Mouse (Mus musculus): Measurements from ENCODE around the gene Ralgps1.

Ralgps1 gene

GRCm38 (mm10) chr2:33205939-33206525, 165.3 kb downstream of the Ralgps1 start:
- DNase-seq: no peak

DNA sequence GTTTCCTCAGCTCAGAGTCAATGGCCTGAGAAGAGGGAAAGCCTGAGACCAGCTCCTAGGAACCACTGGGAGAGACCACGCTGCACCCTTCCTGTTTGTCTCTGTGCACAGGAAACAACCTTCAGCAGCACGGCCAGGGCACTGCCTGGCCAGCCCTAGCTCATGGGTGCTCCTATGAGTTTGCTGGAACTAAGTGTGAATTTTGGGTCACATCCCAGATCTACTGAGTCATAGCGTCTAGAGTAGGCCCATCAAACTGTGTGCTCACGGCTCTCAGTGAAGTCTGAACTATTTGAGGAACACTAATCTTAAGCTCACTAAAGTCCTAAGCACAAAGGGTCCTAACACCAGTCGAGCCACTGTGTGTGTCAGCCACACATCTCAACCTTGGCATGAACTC, 166.3 kb downstream of the Ralgps1 start:
- no peak for DNase-seq

DNA sequence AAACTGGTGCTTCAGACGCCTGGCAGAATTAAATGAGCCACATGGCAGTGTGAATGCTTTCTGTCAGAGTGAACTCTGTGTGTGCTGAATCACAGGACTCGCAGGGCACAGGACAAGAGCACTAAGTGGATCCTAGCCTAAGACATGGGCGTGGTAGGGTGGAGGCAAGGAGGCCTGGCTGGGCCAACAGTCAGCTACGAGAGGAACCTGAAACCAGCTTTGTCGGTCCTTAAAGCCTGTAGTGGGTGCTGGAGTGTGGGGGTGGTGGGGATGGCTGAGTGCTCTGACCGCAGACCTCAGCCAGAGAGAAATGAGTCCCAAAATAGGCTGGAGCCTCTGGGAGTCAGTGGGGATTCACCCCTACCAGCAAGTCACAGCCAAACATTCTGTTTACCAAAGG, 168.0 kb downstream of the Ralgps1 start:
- DNase-seq: no peak

DNA sequence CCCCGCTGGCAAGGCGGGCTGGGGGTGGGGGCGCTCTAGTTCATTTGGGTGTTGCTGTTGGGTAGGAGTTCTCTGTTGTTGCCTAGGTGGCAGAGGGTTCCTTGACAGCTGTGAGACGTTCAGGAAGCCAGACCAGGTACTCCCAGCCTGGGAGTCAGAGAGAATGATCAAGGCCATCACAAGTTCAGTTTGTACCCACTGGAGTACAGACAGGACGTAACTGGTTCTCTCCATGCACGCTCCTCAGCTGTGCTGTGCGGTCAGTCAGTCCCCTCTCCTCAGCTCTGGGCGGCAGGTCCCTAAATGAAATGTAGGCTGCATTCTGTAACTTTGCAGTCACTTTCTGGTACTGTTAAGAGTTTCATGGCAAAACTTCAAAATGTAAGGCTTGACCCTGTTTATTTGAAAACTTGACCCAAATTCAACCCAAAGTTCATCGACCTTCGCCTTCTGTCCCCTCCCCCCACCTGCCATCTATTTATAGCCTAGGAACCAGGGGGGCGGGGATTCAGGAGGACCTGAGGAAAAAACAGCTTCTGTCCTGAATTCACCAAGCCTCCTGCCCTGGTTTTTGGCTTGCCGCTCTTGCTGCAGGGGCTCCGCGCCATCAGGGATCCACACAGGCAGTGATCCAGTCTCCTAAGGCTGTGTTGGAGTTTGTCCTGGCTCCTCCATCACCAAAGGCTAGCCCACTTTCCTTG, 170.8 kb downstream of the Ralgps1 start:
- no peak for DNase-seq

DNA sequence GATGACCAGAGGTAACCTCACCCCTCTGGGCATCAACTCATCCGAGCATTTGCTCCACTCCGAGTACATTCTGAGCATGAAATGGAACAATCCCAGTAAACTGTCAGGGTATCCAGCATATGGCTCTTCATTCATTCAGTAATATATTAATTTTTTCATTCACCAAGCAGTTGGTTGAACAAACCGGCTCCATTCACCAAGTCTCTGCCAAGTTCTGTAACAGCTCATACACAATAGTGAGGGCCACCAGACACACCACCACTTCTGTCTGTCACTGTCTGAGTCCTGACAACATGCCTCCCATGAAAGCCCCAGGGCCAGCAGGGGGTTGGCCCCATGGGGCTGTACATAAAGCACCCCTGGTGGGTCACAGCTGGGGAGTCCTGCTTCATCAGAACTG, 181.3 kb downstream of the Ralgps1 start:
- DNase-seq: no peak

DNA sequence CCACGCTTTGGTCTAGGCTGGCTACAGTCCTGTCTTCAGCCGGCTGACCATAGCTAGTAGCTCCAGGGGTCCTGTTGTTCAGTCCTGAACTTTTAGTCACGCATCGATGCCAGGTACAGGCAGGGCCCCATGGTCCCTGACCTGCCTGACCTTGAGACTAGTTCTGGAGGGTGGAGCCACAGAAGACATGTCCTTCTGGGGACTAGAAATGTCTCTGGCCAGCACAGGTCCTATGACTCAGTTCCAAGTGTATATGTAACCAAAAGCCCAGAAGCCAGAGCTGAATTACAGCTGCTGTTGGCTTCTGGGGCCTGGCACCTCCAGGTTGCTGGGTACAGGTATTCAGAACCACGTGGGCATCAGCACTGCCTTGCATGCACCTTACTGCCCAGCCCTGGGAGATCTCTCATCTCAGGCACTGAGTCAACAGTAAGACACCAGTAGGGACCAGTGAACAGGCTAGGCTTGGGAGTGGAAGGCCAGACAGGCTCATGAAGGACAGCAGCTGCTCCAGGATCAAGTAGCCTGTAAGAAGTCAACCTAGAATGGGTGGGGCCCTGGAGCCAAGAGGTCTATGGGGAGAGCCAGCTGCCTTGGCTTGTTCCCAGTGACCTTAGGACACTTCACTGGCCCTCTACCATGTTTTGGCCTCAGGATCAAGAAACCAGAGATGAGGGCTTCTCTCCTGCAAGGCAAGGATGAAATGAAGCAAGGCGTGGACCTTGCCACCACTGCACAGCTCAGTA, 182.2 kb downstream of the Ralgps1 start:
- no peak for DNase-seq

- DNase-seq: no peak
These were observed 183.4 kb downstream of the Ralgps1 start for GRCm38 (mm10) chr2:33187874-33188273.

DNA sequence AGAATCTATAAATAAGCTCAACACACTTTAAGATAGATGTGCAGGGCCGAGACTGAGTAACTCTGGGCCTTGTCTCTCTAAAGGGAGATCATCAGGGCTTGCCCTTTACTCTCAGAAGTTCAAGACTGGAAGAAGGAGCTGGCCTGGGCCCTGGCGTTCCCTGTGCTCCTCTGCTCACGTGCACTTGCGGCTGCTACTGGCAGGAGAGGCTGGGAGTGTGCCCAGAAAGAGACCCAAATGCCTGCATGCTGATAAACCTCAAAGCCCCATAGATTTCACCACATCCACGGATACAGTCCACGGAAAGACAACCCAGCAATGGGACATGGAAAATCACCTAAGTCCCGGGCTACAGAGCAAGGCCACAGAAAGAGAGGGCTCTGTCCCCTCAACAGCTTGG, 184.8 kb downstream of the Ralgps1 start:
- DNase-seq: no peak

GRCm38 (mm10) chr2:33185258-33185657, 186.0 kb downstream of the Ralgps1 start:
- no peak for DNase-seq

- DNase-seq: peak; percentile 52
These were observed 186.6 kb downstream of the Ralgps1 start for GRCm38 (mm10) chr2:33184641-33185040.

DNA sequence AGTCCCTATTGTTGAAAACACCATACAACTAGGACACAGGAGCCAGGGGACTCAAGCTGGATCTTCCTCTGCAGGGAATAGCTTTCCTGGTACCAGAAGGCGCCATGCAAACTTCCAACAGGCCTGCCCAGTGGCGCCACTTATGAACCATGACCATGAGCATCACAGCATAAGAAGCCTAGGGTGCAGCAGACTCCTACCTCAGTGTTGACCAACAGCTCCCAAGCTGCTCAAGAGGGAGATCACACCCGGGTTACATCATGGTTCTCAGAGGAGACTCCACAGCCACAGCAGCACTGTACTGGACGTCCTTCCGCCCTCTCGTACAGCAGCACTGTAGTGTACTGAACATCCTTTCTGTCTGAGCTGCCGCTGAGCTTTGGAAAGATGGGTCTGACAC, 188.0 kb downstream of the Ralgps1 start:
- no peak for DNase-seq

GRCm38 (mm10) chr2:33179930-33180630, 191.2 kb downstream of the Ralgps1 start:
- DNase-seq: no peak

DNA sequence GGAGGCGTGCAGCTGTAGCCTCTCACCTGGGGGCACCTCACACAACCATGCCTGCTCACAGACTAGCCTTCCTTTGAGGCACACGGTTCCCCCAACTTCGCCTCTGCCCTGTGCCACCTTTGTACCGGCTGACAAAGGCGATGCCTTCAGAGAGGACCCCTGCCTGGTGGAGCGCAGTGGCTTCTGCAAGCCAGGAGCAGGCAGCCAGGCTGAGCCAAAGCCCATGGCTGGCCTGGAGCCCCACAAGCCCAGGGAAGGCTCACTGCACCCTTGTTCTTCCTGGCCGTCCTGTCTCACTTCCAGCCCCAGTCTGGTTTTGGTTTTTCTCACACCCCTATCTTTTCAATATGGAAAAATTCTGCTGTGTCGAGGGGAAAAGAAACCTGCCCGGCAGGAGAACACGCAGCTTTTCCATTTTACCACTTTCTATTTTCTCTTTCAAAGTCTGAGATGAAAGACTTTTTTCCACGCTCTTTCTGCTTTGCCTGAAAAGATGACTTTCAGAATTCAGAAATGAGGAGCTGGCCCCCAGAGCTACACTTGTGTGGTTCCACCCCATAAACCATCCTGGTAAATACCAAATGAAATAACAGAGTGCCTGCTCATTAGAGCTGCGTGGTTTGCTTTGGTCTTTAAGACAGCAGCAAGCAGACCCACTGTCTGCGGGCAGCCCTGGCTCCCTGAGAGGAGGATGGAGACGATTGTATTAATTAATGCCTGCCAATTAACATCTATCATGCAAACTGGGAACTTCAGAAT, 191.9 kb downstream of the Ralgps1 start:
- DNase-seq: no peak

DNA sequence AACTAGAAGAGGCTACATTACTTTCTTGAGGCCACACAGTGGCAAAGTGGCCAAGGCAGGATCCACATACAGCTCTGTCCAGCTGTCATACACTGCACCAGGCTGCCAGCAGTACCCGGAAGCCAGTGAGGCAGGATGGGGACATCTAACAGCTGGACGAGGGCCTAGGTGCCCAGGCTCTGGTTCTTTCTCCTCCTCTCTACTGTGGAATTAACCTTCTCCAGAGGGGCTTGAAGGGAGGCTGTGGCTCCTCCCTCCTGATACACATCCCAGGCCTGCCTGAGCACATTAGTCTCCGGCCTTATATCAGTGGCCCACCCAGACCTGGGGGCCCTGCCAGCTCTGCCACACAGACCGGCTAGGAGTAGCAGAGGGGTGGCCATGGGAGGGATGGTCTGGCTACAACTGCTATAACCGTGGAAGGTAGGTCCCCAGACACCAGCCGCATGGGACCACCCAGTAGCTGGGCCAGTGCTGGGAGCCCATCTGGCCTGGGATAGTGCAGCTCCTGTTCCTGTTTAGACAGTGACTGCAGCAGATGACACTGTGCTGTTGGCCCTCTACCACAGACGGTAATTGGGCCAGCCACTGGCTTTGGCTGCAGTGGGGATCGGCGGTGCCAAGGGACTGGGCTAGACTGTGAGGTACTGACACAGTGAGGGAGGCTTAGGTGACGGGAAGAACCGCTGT, 192.9 kb downstream of the Ralgps1 start:
- DNase-seq: peak; percentile 82

DNA sequence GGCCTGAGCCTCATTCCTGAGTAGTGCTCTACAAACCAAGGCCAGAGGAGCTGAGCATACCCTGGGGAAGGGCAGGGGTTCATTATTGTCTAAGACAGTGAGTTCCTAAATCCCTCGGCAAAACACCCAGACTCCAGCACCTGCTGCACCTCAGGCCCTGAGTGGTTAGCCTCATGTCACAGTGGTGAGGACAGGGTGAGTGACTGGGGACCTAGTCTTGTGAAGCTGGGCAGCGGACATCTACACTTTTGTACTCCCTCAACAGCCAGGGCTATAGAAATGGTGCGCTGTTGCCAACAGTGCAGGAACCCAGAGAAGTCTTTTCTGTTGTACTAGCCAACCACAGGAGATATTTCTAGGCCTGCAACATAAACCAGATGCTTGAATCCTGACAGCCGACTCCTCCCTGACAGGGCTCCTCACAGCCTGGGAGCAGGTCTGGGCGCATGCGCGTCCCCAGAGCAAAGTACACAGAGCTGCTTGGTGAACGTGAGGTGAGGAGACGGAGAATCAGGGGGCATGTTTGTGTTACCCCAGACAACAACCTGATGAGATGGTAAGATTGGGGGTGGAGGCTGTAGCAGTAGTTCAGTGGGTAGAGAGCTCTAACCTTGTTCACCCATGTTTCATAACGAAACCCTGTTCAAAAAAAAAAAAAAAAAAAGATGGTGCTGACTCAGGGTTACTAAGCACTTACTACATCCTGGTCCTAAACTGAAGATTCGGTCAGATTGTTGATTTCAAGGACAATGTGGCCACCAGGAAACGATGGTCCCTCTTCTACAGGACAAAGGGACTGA, 193.6 kb downstream of the Ralgps1 start:
- no peak for DNase-seq

DNA sequence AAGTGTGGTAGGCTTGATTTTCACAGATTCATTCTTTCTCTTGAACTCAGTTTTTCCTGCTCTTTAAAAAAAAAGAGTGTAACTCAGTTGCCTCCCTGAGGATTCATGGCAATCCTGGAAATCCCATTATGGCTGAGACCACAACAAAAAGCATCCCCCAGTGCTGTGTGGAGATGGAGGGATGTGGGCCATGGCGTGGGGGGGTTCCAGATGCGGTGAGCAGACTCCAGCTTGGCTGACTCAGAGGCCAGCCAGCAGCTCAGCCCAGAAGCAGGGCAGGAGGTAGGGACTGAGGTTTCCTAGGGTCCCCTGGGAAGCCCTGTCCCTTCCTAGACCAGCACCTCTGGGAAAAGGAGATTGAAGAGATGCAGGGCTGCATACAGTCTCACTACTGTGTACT, 194.4 kb downstream of the Ralgps1 start:
- DNase-seq: no peak

DNA sequence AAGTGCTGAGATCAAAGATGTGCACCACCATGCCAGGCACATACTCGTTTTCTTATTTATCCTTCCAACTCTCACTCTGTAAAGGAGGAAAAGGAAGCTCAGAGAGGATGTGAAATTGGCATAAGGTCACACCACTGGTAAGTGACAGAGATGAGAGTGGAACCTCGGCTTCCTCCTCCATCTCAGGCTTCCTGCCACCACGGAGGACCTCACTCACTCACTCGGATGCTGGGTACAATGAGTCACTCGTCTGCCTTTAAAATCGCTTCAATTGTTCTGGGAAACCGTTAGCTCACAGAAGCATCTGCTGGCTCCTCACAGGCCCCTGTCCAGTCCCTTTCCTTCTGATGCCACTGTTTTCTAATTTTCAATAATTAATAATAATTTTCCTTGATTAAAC, 194.8 kb downstream of the Ralgps1 start:
- DNase-seq: no peak

- no peak for DNase-seq
These were observed 197.6 kb downstream of the Ralgps1 start for GRCm38 (mm10) chr2:33173686-33174085.

- DNase-seq: no peak
These were observed 198.2 kb downstream of the Ralgps1 start for GRCm38 (mm10) chr2:33173126-33173525.

GRCm38 (mm10) chr2:33170777-33171565, 200.3 kb downstream of the Ralgps1 start:
- no peak for DNase-seq

Measured in cerebellum, adult 9-10 months (tissue).